Mouse (Mus musculus) embryonic facial prominence, embryonic 15.5 days (tissue): Measurements from ENCODE around the gene Aire. TPM values are rescaled to one million over a fixed set of nuclear protein-coding genes. Genes with fewer than 3 reads are reported as not detected.
"Not testable (repeated sequence)": the region's sequence is repeated elsewhere in the genome, so short reads cannot be mapped to it uniquely, and the experiment has no call there.

Experiments
- ATAC-seq: fragments of 200-750 bp; cut with Nextera tagmentation; 2 replicates; pipeline ENCODE4 v1.8.0; 2017; ENCODE audit warnings: low read depth, moderate TSS enrichment; ENCODE audit not compliant: insufficient number of reproducible peaks, low FRiP score, low TSS enrichment
- H3K27ac ChIP-seq: fragments of 300-500 bp; sonication (generic); replicated peaks from 2 replicates; pipeline ENCODE4 v1.5.1; 2015; ENCODE audit warnings: mild to moderate bottlenecking, inconsistent platforms
- H3K27me3 ChIP-seq: fragments of 300-500 bp; sonication (generic); 2 replicates; pipeline ENCODE4 v1.6.1; 2015; ENCODE audit warnings: inconsistent platforms
- H3K36me3 ChIP-seq: fragments of 300-500 bp; sonication (generic); 2 replicates; pipeline ENCODE4 v1.6.1; 2015; ENCODE audit warnings: mild to moderate bottlenecking, inconsistent platforms
- H3K4me1 ChIP-seq: fragments of 300-500 bp; sonication (generic); 2 replicates; pipeline ENCODE4 v1.6.1; 2015; ENCODE audit warnings: inconsistent platforms
- H3K4me2 ChIP-seq: fragments of 300-500 bp; sonication (generic); replicated peaks from 2 replicates; pipeline ENCODE4 v1.6.1; 2015; ENCODE audit warnings: mild to moderate bottlenecking, inconsistent platforms
- H3K4me3 ChIP-seq: fragments of 300-500 bp; sonication (generic); replicated peaks from 2 replicates; pipeline ENCODE4 v1.5.1; 2015; ENCODE audit warnings: mild to moderate bottlenecking, inconsistent platforms
- H3K9ac ChIP-seq: fragments of 300-500 bp; sonication (generic); 2 replicates; pipeline ENCODE4 v1.6.1; 2015; ENCODE audit warnings: inconsistent platforms
- H3K9me3 ChIP-seq: fragments of 300-500 bp; sonication (generic); replicated peaks from 2 replicates; pipeline ENCODE4 v1.6.1; 2016; ENCODE audit warnings: inconsistent platforms
- WGBS: fragments of 180-500 bp; shearing (Covaris S2); methylation state at CpG from one replicate; pipeline ENCODE4 v1.1.7; 2015; 5-methylcytosine and 5-hydroxymethylcytosine counted together
- polyA plus RNA-seq: library from polyadenylated mRNA; unstranded; fragments of >200 nt; fragmentation: Nextera tagmentation; extraction: Ambion mirVana; gene quantifications from 2 replicates; pipeline ENCODE4 v1.2.1, GENCODE M21; 2015

Aire gene
- polyA plus RNA-seq, 1 experiment from 2014 or later = 0.31 TPM

- 81% methylated on average over 9 of the region's 10 CpGs for WGBS
- H3K4me3 ChIP-seq = no peak overlapping the region
- H3K27me3 ChIP-seq = no peaks in the 10 kb centered on the region
- H3K27ac ChIP-seq = no peak overlapping the region
- H3K4me1 ChIP-seq = peaks cover 5% of the 10 kb centered on the region
- H3K4me2 ChIP-seq = no peak overlapping the region
- ATAC-seq = no peak
- no peak overlapping the region for H3K9ac ChIP-seq
- no peaks in the 10 kb centered on the region for H3K36me3 ChIP-seq
- H3K9me3 ChIP-seq = no peaks in the 10 kb centered on the region
Observed at GRCm38 (mm10) chr10:78048061-78048730, 4.8 kb upstream of the Aire start.

GRCm38 (mm10) chr10:78046388-78046787 lies 3.0 kb upstream of the Aire start:
- 83% methylated on average over 4 of the region's 4 CpGs for WGBS
- H3K4me3 ChIP-seq = no peak overlapping the region
- H3K27ac ChIP-seq = no peak overlapping the region
- no peaks in the 10 kb centered on the region for H3K27me3 ChIP-seq
- H3K9ac ChIP-seq = no peak overlapping the region
- ATAC-seq = no peak
- no peaks in the 10 kb centered on the region for H3K9me3 ChIP-seq
- H3K4me1 ChIP-seq = peaks cover 15% of the 10 kb centered on the region
- H3K4me2 ChIP-seq = no peak overlapping the region
- H3K36me3 ChIP-seq = no peaks in the 10 kb centered on the region

GRCm38 (mm10) chr10:78044531-78044930 lies 1.1 kb upstream of the Aire start:
- WGBS = 60% methylated on average over 1 of the region's 1 CpGs
- no peaks in the 10 kb centered on the region for H3K36me3 ChIP-seq
- H3K4me3 ChIP-seq = no peak overlapping the region
- H3K4me1 ChIP-seq = peaks cover 15% of the 10 kb centered on the region
- no peak overlapping the region for H3K4me2 ChIP-seq
- no peak overlapping the region for H3K27ac ChIP-seq
- H3K9me3 ChIP-seq = no peaks in the 10 kb centered on the region
- H3K9ac ChIP-seq = no peak overlapping the region
- no peak for ATAC-seq
- H3K27me3 ChIP-seq = no peaks in the 10 kb centered on the region

GRCm38 (mm10) chr10:78042697-78043405 lies 559 bp downstream of the Aire start:
- 46% methylated on average over 14 of the region's 14 CpGs for WGBS
- Histone ChIP-seq H3K4me1 (peaks cover 15% of the 10 kb centered on the region), H3K4me2 (peak overlapping the region; percentile 47), H3K36me3 (no peaks in the 10 kb centered on the region), H3K27ac (no peak overlapping the region), H3K4me3 (peak overlapping the region; percentile 18), H3K9me3 (no peaks in the 10 kb centered on the region), H3K9ac (no peak overlapping the region), H3K27me3 (no peaks in the 10 kb centered on the region)
- ATAC-seq = no peak

GRCm38 (mm10) chr10:78042096-78042495 lies 1.3 kb downstream of the Aire start:
- Histone ChIP-seq H3K9me3 (no peaks in the 10 kb centered on the region), H3K9ac (no peak overlapping the region), H3K36me3 (no peaks in the 10 kb centered on the region), H3K27me3 (no peaks in the 10 kb centered on the region), H3K4me1 (peaks cover 15% of the 10 kb centered on the region), H3K4me2 (no peak overlapping the region), H3K4me3 (no peak overlapping the region), H3K27ac (no peak overlapping the region)
- 34% methylated on average over 7 of the region's 7 CpGs for WGBS
- no peak for ATAC-seq

- Histone ChIP-seq H3K9ac (no peak within 1 kb of the TSS), H3K9me3 (no peaks in the 10 kb centered on the region), H3K4me1 (peaks cover 15% of the 10 kb centered on the region), H3K4me2 (no peak within 1 kb of the TSS), H3K4me3 (no peak within 1 kb of the TSS), H3K27me3 (no peaks in the 10 kb centered on the region), H3K27ac (no peak within 1 kb of the TSS), H3K36me3 (no peaks in the 10 kb centered on the region)
- no peak for ATAC-seq
- 95% methylated on average over 5 of the region's 5 CpGs for WGBS
Observed at GRCm38 (mm10) chr10:78041647-78042046, 1.8 kb downstream of the Aire start, which contains the start of gene Dnmt3l. TSS of gene Dnmt3l (plus strand) at chr10:78041947.

- Histone ChIP-seq H3K4me3 (no peak overlapping the region), H3K27ac (no peak overlapping the region), H3K4me2 (no peak overlapping the region), H3K36me3 (no peaks in the 10 kb centered on the region), H3K4me1 (peaks cover under 1% of the 10 kb centered on the region; the same call in 1 of the 2 replicates), H3K27me3 (no peaks in the 10 kb centered on the region; the same call in 1 of the 2 replicates), H3K9ac (no peak overlapping the region), H3K9me3 (no peaks in the 10 kb centered on the region)
- ATAC-seq = no peak
- 82% methylated on average over 4 of the region's 4 CpGs for WGBS
Observed at GRCm38 (mm10) chr10:78037139-78037538, 6.3 kb downstream of the Aire start.

- 75% methylated on average over 2 of the region's 2 CpGs for WGBS
- no peaks in the 10 kb centered on the region for H3K9me3 ChIP-seq
- H3K4me2 ChIP-seq = no peak overlapping the region
- no peak for ATAC-seq
- no peaks in the 10 kb centered on the region for H3K4me1 ChIP-seq
- H3K27me3 ChIP-seq = no peaks in the 10 kb centered on the region; the same call in 1 of the 2 replicates
- H3K36me3 ChIP-seq = no peaks in the 10 kb centered on the region
- H3K27ac ChIP-seq = no peak overlapping the region
- no peak overlapping the region for H3K9ac ChIP-seq
- no peak overlapping the region for H3K4me3 ChIP-seq
Observed at GRCm38 (mm10) chr10:78031987-78032386, 11.4 kb downstream of the Aire start.

GRCm38 (mm10) chr10:78029080-78029479 lies 14.3 kb downstream of the Aire start:
- H3K4me1 ChIP-seq = no peaks in the 10 kb centered on the region
- no peaks in the 10 kb centered on the region for H3K27me3 ChIP-seq
- whole genome bisulfite sequencing = 78% methylated on average over 1 of the region's 1 CpGs
- no peak overlapping the region for H3K4me3 ChIP-seq
- no peak overlapping the region for H3K4me2 ChIP-seq
- no peak for ATAC-seq
- no peak overlapping the region for H3K27ac ChIP-seq
- no peaks in the 10 kb centered on the region for H3K36me3 ChIP-seq
- no peak overlapping the region for H3K9ac ChIP-seq
- H3K9me3 ChIP-seq = no peaks in the 10 kb centered on the region

GRCm38 (mm10) chr10:78028129-78028528 lies 15.3 kb downstream of the Aire start:
- 2% methylated on average over 5 of the region's 5 CpGs for WGBS
- Histone ChIP-seq H3K27me3 (no peaks in the 10 kb centered on the region), H3K4me2 (no peak overlapping the region), H3K4me3 (no peak overlapping the region), H3K27ac (no peak overlapping the region), H3K9ac (no peak overlapping the region), H3K4me1 (no peaks in the 10 kb centered on the region), H3K36me3 (no peaks in the 10 kb centered on the region), H3K9me3 (no peaks in the 10 kb centered on the region)
- ATAC-seq = peak; percentile 65; the same call in 1 of the 2 replicates

GRCm38 (mm10) chr10:78025453-78025852 lies 18.0 kb downstream of the Aire start:
- not testable (repeated sequence) for H3K36me3 ChIP-seq, H3K9ac ChIP-seq, H3K4me3 ChIP-seq, H3K4me1 ChIP-seq, ATAC-seq, H3K27me3 ChIP-seq, H3K9me3 ChIP-seq, H3K27ac ChIP-seq, H3K4me2 ChIP-seq
- WGBS = 68% methylated on average over 6 of the region's 8 CpGs
